Mouse (Mus musculus) embryonic facial prominence, embryonic 15.5 days (tissue): Measurements from ENCODE around the gene 2210011C24Rik. TPM values are rescaled to one million over a fixed set of nuclear protein-coding genes. Genes with fewer than 3 reads are reported as not detected.
"Not testable (repeated sequence)": the region's sequence is repeated elsewhere in the genome, so short reads cannot be mapped to it uniquely, and the experiment has no call there.

Experiments used
- ATAC-seq: fragments of 200-750 bp; cut with Nextera tagmentation; 2 replicates; pipeline ENCODE4 v1.8.0; 2017; ENCODE audit warnings: low read depth, moderate TSS enrichment; ENCODE audit not compliant: insufficient number of reproducible peaks, low FRiP score, low TSS enrichment
- H3K27ac ChIP-seq: fragments of 300-500 bp; sonication (generic); replicated peaks from 2 replicates; pipeline ENCODE4 v1.5.1; 2015; ENCODE audit warnings: mild to moderate bottlenecking, inconsistent platforms
- H3K27me3 ChIP-seq: fragments of 300-500 bp; sonication (generic); 2 replicates; pipeline ENCODE4 v1.6.1; 2015; ENCODE audit warnings: inconsistent platforms
- H3K36me3 ChIP-seq: fragments of 300-500 bp; sonication (generic); 2 replicates; pipeline ENCODE4 v1.6.1; 2015; ENCODE audit warnings: mild to moderate bottlenecking, inconsistent platforms
- H3K4me1 ChIP-seq: fragments of 300-500 bp; sonication (generic); 2 replicates; pipeline ENCODE4 v1.6.1; 2015; ENCODE audit warnings: inconsistent platforms
- H3K4me2 ChIP-seq: fragments of 300-500 bp; sonication (generic); replicated peaks from 2 replicates; pipeline ENCODE4 v1.6.1; 2015; ENCODE audit warnings: mild to moderate bottlenecking, inconsistent platforms
- H3K4me3 ChIP-seq: fragments of 300-500 bp; sonication (generic); replicated peaks from 2 replicates; pipeline ENCODE4 v1.5.1; 2015; ENCODE audit warnings: mild to moderate bottlenecking, inconsistent platforms
- H3K9ac ChIP-seq: fragments of 300-500 bp; sonication (generic); 2 replicates; pipeline ENCODE4 v1.6.1; 2015; ENCODE audit warnings: inconsistent platforms
- H3K9me3 ChIP-seq: fragments of 300-500 bp; sonication (generic); replicated peaks from 2 replicates; pipeline ENCODE4 v1.6.1; 2016; ENCODE audit warnings: inconsistent platforms
- WGBS: fragments of 180-500 bp; shearing (Covaris S2); methylation state at CpG from one replicate; pipeline ENCODE4 v1.1.7; 2015; 5-methylcytosine and 5-hydroxymethylcytosine counted together
- polyA plus RNA-seq: library from polyadenylated mRNA; unstranded; fragments of >200 nt; fragmentation: Nextera tagmentation; extraction: Ambion mirVana; gene quantifications from 2 replicates; pipeline ENCODE4 v1.2.1, GENCODE M21; 2015

2210011C24Rik gene
- polyA plus RNA-seq, 1 experiment from 2014 or later = 0.88 TPM

DNA sequence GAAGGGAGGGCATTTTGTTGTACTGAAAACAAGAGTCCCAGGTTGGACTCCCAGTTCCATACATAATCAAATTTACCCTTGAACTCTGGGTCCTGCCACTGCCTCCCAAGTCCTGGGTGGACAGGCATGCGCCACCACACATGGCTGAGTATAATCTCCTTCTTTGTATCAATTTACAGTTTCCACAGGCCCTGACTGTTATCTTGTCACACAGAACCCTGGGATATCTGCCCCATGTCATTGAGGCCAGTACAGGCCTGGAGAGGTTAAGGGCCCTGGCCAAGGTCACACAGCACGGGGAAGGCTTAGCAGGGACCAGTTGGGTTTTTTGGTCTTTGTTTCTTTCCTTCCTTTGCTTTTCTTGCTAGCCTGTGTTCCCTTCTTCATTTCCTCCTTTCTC, 19.5 kb downstream of the 2210011C24Rik start:
- Histone ChIP-seq H3K4me1 (peaks cover 8% of the 10 kb centered on the region), H3K36me3 (peaks cover 69% of the 10 kb centered on the region), H3K27me3 (no peaks in the 10 kb centered on the region), H3K4me3 (no peak overlapping the region), H3K4me2 (no peak overlapping the region), H3K27ac (no peak overlapping the region), H3K9me3 (no peaks in the 10 kb centered on the region), H3K9ac (no peak overlapping the region)
- 93% methylated on average over 2 of the region's 2 CpGs for WGBS
- ATAC-seq = no peak

DNA sequence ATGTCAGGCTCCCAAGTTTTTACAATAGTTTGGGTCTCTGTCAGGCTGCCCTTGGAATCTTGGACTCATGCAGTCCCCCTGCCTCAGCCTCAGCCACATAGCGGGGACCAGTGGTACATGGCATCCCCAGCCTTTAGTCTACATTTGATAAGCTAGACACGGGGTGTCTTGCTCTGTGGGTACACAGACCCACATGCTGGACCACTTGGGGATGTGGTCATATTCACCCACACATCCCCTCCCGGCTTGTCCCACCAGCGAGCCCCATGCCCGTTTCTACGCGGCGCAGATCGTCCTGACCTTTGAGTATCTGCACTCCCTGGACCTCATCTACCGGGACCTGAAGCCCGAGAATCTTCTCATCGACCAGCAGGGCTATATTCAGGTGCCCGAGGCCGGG, 21.8 kb downstream of the 2210011C24Rik start:
- WGBS = 92% methylated on average over 14 of the region's 14 CpGs
- Histone ChIP-seq H3K4me2 (no peak overlapping the region), H3K36me3 (peaks cover 87% of the 10 kb centered on the region), H3K9ac (no peak overlapping the region), H3K27me3 (no peaks in the 10 kb centered on the region), H3K9me3 (no peaks in the 10 kb centered on the region), H3K27ac (no peak overlapping the region), H3K4me3 (no peak overlapping the region), H3K4me1 (no peaks in the 10 kb centered on the region)
- ATAC-seq = no peak

DNA sequence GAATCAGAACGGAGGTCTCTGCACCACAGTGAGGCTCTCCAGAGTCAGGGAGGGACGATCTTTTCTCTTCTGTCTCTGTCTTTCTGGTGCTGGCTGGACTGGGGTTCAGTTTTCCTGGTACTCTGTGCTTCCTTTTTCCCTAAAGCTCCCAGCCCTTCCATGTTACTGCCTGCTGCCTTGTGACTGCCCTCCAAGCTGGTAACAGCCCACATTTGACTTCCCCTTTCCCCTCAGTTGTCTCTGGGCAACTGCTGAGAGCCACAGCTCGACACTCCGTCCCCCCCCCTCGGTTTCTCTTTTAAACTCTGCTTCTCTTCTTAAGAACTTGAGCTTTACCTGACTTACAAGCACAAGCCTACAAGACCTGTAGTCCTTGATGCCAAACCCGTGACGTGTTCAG, 22.7 kb downstream of the 2210011C24Rik start:
- Histone ChIP-seq H3K4me3 (no peak overlapping the region), H3K4me2 (no peak overlapping the region), H3K36me3 (peaks cover 88% of the 10 kb centered on the region), H3K4me1 (no peaks in the 10 kb centered on the region), H3K9me3 (no peaks in the 10 kb centered on the region), H3K27me3 (no peaks in the 10 kb centered on the region), H3K27ac (no peak overlapping the region), H3K9ac (no peak overlapping the region)
- WGBS = 89% methylated on average over 7 of the region's 7 CpGs
- no peak for ATAC-seq

DNA sequence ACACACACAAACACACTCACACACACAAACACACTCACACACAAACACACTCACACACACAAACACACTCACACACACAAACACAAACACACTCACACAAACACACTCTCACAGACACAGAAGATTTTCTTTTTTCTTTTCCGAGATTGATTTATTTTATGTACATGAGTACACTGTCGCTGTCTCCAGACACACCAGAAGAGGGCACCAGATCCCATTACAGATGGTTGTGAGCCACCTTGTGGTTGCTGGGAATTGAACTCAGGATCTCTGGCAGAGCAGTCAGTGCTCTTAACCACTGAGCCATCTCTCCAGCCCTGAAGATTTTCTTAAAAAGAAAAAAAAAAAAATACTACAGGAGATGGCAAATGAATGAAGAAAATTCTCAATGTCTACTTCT, 28.7 kb downstream of the 2210011C24Rik start:
- H3K27ac ChIP-seq, H3K9ac ChIP-seq, ATAC-seq, H3K27me3 ChIP-seq, H3K4me2 ChIP-seq, H3K4me1 ChIP-seq, H3K4me3 ChIP-seq, H3K9me3 ChIP-seq: not testable (repeated sequence)
- peaks cover 78% of the 10 kb centered on the region for H3K36me3 ChIP-seq
- WGBS = 91% methylated on average over 2 of the region's 2 CpGs

DNA sequence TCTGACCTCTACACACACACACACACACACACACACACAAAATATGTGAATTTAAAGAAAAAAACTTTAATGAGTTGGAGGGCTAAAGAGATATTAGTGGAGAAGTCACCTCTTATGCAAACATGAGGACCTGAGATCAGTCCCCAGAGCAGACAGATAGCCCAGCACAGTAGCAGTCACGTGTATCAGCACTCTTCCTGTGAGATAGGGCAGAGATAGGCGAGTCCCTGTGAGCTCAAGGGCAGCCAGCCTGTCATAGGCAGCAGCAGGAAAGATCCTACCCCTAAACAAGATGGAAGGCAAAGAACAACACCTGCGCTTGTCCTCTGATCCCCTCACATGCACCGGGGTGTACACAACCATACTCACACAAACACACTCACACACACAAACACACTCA, 29.5 kb downstream of the 2210011C24Rik start:
- WGBS = 85% methylated on average over 4 of the region's 4 CpGs
- Histone ChIP-seq H3K4me3 (no peak overlapping the region), H3K36me3 (peaks cover 70% of the 10 kb centered on the region)

GRCm38 (mm10) chr8:83981533-83981932, 30.4 kb downstream of the 2210011C24Rik start:
- Histone ChIP-seq H3K27ac (no peak overlapping the region), H3K9ac (no peak overlapping the region), H3K36me3 (peaks cover 61% of the 10 kb centered on the region), H3K27me3 (no peaks in the 10 kb centered on the region), H3K4me2 (no peak overlapping the region), H3K4me1 (peaks cover 18% of the 10 kb centered on the region), H3K4me3 (no peak overlapping the region), H3K9me3 (no peaks in the 10 kb centered on the region)
- 93% methylated on average over 7 of the region's 7 CpGs for WGBS
- no peak for ATAC-seq

More for the DNA sequence above, 29.5 kb downstream of the 2210011C24Rik start:
- H3K9ac ChIP-seq = no peak overlapping the region
- ATAC-seq = no peak
- no peaks in the 10 kb centered on the region for H3K27me3 ChIP-seq
- H3K4me1 ChIP-seq = peaks cover 9% of the 10 kb centered on the region
- no peak overlapping the region for H3K4me2 ChIP-seq
- no peak overlapping the region for H3K27ac ChIP-seq
- H3K9me3 ChIP-seq = no peaks in the 10 kb centered on the region

DNA sequence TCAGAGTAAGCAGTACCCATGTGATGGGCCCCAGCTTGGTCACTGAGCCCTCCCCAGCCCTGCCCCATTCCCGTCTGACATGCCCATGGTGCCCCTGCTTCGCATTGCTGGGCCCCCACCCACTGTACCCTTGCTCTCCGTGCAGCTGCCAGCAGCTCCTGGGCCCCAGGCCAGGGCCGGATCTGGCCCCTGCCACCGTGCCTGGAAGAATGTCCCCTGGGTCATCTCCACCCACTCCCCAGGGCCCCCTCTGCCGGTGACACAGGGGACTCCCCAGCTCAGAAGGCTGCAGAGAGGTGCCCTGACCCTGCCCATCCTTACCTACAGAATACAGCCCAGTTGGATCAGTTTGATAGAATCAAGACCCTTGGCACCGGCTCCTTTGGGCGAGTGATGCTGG, 31.1 kb downstream of the 2210011C24Rik start:
- peaks cover 54% of the 10 kb centered on the region for H3K36me3 ChIP-seq
- no peak overlapping the region for H3K4me2 ChIP-seq
- no peak overlapping the region for H3K4me3 ChIP-seq
- H3K4me1 ChIP-seq = peaks cover 22% of the 10 kb centered on the region
- no peak overlapping the region for H3K9ac ChIP-seq
- H3K27ac ChIP-seq = no peak overlapping the region
- H3K27me3 ChIP-seq = no peaks in the 10 kb centered on the region
- no peaks in the 10 kb centered on the region for H3K9me3 ChIP-seq
- ATAC-seq = no peak
- WGBS = 71% methylated on average over 8 of the region's 8 CpGs

GRCm38 (mm10) chr8:83980250-83980649, 31.7 kb downstream of the 2210011C24Rik start:
- ATAC-seq = peak; percentile 31; the same call in 1 of the 2 replicates

DNA sequence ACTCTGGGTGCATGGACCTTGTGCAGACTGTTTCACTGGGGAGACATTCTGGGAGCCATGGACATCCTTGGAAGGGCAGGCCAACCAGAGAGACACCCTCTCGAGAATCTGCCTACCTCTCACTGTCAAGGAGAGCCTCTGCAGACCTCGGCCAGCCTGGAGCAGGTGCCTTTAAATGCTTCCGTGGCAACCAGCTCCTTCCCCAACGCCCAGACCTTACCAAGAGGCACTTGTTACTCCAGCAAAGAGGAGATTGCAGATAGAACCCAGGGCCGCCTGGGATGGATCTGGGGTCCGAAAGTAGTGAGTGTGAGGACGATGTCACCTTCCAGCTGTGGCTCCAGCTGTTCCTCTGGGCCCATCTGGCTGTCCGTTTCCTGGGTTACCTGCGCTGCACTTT, 33.8 kb downstream of the 2210011C24Rik start:
- Histone ChIP-seq H3K36me3 (peaks cover 32% of the 10 kb centered on the region), H3K27me3 (no peaks in the 10 kb centered on the region), H3K9ac (no peak overlapping the region), H3K4me2 (no peak overlapping the region), H3K4me3 (no peak overlapping the region), H3K9me3 (no peaks in the 10 kb centered on the region), H3K27ac (no peak overlapping the region), H3K4me1 (peaks cover 37% of the 10 kb centered on the region)
- ATAC-seq = no peak
- WGBS = 73% methylated on average over 9 of the region's 9 CpGs

More at GRCm38 (mm10) chr8:83980250-83980649, 31.7 kb downstream of the 2210011C24Rik start:
- no peak overlapping the region for H3K27ac ChIP-seq
- H3K4me3 ChIP-seq = no peak overlapping the region
- WGBS = 68% methylated on average over 1 of the region's 1 CpGs
- no peak overlapping the region for H3K4me2 ChIP-seq
- no peaks in the 10 kb centered on the region for H3K9me3 ChIP-seq
- H3K36me3 ChIP-seq = peaks cover 50% of the 10 kb centered on the region
- H3K27me3 ChIP-seq = no peaks in the 10 kb centered on the region
- H3K9ac ChIP-seq = no peak overlapping the region
- peaks cover 22% of the 10 kb centered on the region for H3K4me1 ChIP-seq

GRCm38 (mm10) chr8:83977646-83978045, 34.3 kb downstream of the 2210011C24Rik start:
- Histone ChIP-seq H3K4me3 (no peak overlapping the region), H3K9ac (no peak overlapping the region), H3K36me3 (peaks cover 26% of the 10 kb centered on the region), H3K9me3 (no peaks in the 10 kb centered on the region), H3K27ac (no peak overlapping the region; the same call in 1 of the 2 replicates), H3K27me3 (no peaks in the 10 kb centered on the region), H3K4me1 (peaks cover 37% of the 10 kb centered on the region), H3K4me2 (no peak overlapping the region)
- no peak for ATAC-seq
- WGBS = 49% methylated on average over 6 of the region's 6 CpGs

- H3K4me1 ChIP-seq = peaks cover 40% of the 10 kb centered on the region
- no peak overlapping the region for H3K9ac ChIP-seq
Measured at GRCm38 (mm10) chr8:83976779-83977350, 35.1 kb downstream of the 2210011C24Rik start.

DNA sequence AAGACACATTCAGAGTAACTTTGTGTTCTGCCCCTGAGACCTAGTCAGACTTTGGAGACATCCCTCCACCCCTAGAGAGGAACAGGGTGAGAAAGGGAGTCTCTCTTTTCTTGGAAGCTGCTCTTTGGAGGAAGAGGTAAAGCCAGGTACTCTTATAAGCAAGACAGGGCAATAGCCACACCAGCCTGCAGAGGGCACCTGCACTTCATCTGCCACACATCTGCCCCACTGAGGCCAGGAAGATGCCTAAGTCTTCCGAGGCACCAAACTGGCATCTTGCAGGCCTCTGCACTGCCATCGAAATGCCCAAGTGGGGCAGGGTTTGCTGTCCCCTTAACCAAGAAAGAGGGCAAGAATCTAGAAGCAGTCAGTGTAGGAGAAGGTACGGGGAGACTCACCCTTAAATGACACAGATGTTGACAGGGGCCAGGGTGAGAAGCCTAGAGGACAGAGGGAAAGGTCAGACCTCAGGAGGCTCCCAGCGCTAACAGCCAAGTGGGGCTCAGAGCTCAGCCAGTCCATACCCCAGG, 35.8 kb downstream of the 2210011C24Rik start:
- Histone ChIP-seq H3K27ac (no peak overlapping the region), H3K4me3 (no peak overlapping the region), H3K4me2 (no peak overlapping the region), H3K27me3 (no peaks in the 10 kb centered on the region), H3K9ac (no peak overlapping the region), H3K9me3 (no peaks in the 10 kb centered on the region), H3K36me3 (peaks cover 13% of the 10 kb centered on the region), H3K4me1 (peaks cover 44% of the 10 kb centered on the region)
- WGBS = 79% methylated on average over 4 of the region's 4 CpGs
- ATAC-seq = no peak

More at GRCm38 (mm10) chr8:83976779-83977350, 35.1 kb downstream of the 2210011C24Rik start:
- no peaks in the 10 kb centered on the region for H3K27me3 ChIP-seq
- ATAC-seq = no peak
- peaks cover 20% of the 10 kb centered on the region for H3K36me3 ChIP-seq
- H3K4me2 ChIP-seq = no peak overlapping the region
- H3K27ac ChIP-seq = no peak overlapping the region
- H3K9me3 ChIP-seq = no peaks in the 10 kb centered on the region
- no peak overlapping the region for H3K4me3 ChIP-seq
- WGBS = 88% methylated on average over 5 of the region's 5 CpGs
